Mouse (Mus musculus) ES-Bruce4 (cell line): ENCODE measurements around the gene Scrn2.

ENCODE experiments used
- CTCF ChIP-seq: IDR thresholded peaks from one replicate; pipeline ENCODE4 v1.8.1; 2011; ENCODE audit warnings: low read depth, low read length
- EP300 ChIP-seq: IDR thresholded peaks from 2 replicates; pipeline ENCODE4 v1.6.1; 2011; ENCODE audit warnings: low read depth, low read length; ENCODE audit not compliant: insufficient read depth
- POLR2A ChIP-seq: IDR thresholded peaks from one replicate; pipeline ENCODE4 v1.8.1; 2011; ENCODE audit warnings: low read length; ENCODE audit not compliant: insufficient read depth

DNA sequence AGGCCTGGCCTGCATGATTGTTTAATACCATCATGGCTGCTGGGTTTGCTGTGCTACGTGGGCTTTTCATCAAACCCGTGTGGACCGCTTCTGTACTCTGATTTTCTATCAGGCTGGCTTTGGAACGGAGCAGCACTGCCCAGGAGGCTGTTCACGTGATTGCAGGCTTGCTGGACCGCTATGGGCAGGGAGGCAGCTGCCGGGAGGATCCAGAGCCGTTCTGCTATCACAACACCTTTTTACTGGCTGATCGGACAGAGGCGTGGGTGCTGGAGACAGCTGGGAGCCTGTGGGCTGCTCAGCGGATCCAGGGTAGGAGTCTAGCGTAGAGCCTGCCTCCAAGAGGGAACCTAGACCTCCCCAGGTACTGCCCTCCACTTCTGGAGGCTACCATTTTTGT, 2.2 kb downstream of the Scrn2 start:
- no peak for TF ChIP-seq POLR2A
- no peak for TF ChIP-seq CTCF
- no peak for TF ChIP-seq EP300
